Mouse (Mus musculus) CH12.LX (cell line): ENCODE measurements around the gene Mfap2. TPM values are rescaled to one million over a fixed set of nuclear protein-coding genes. Genes with fewer than 3 reads are reported as not detected.

Experiments
- DNase-seq: peaks from one replicate; pipeline ENCODE4 v3.0.0-alpha.2; 2013; ENCODE audit errors: extremely low read depth
- H3K27ac ChIP-seq: 2 replicates; pipeline ENCODE4 v1.5.1; 2012; ENCODE audit warnings: low read depth, mild to moderate bottlenecking, control low read depth, moderate library complexity; ENCODE audit not compliant: insufficient read depth
- H3K27me3 ChIP-seq: replicated peaks from 2 replicates; pipeline ENCODE3; 2012; ENCODE audit warnings: inconsistent platforms
- H3K36me3 ChIP-seq, 2 experiments: replicated peaks in 1 of 2; 2 replicates each; pipeline versions ENCODE3 to v1.6.1; 2012; ENCODE audit warnings: inconsistent platforms in 1 of 2, low read length in 1 of 2, mild to moderate bottlenecking in 1 of 2, mixed read lengths in 1 of 2, moderate library complexity in 1 of 2; ENCODE audit not compliant: control insufficient read depth in 1 of 2, insufficient read depth in 1 of 2
- H3K4me1 ChIP-seq, 2 experiments: 2 replicates each; pipeline ENCODE4 v1.6.1; 2012; ENCODE audit warnings: inconsistent platforms in 1 of 2, moderate library complexity in 1 of 2; ENCODE audit not compliant: insufficient read depth in 2 of 2, control insufficient read depth in 1 of 2
- H3K4me2 ChIP-seq: 2 replicates; pipeline ENCODE4 v1.6.1; 2012; ENCODE audit warnings: low read depth, mild to moderate bottlenecking, control low read depth; ENCODE audit not compliant: poor library complexity, insufficient read depth, severe bottlenecking
- H3K4me3 ChIP-seq, 3 experiments: fragments of 150-350 bp in 1 of 3; sonication (generic) in 1 of 3; replicated peaks in 1 of 3; 2 replicates each; pipeline versions ENCODE3 to v1.5.1; 2011 to 2012; ENCODE audit warnings: low read depth in 2 of 3, low read length in 2 of 3, mild to moderate bottlenecking in 2 of 3, moderate library complexity in 2 of 3, control low read depth in 1 of 3, improper control_type of control experiment in 1 of 3, inconsistent platforms in 1 of 3, mixed read lengths in 1 of 3; ENCODE audit not compliant: poor library complexity in 1 of 3
- H3K79me2 ChIP-seq: replicated peaks from 2 replicates; pipeline ENCODE4 v1.6.1; 2012; ENCODE audit warnings: mild to moderate bottlenecking, moderate library complexity; ENCODE audit not compliant: control insufficient read depth, poor library complexity, insufficient read depth, severe bottlenecking; ENCODE audit errors: extremely low read depth
- H3K9ac ChIP-seq: 2 replicates; pipeline ENCODE4 v1.6.1; 2012; ENCODE audit warnings: low read depth, mild to moderate bottlenecking, control low read depth, moderate library complexity; ENCODE audit not compliant: insufficient read depth
- H3K9me3 ChIP-seq: replicated peaks from 2 replicates; pipeline ENCODE3; 2012; ENCODE audit warnings: low read length, inconsistent platforms, mixed read lengths
- BHLHE40 ChIP-seq: IDR thresholded peaks from 2 replicates; pipeline ENCODE4 v1.6.1; 2011; ENCODE audit warnings: mild to moderate bottlenecking, low read depth, low read length, improper control_type of control experiment
- CTCF ChIP-seq, 2 experiments: IDR thresholded peaks in 1 of 2; conservative IDR thresholded peaks in 1 of 2; 2 replicates each; pipeline ENCODE4 v1.5.1; 2011 to 2012; ENCODE audit warnings: low read depth in 2 of 2, low read length in 2 of 2, improper control_type of control experiment in 1 of 2, inconsistent platforms in 1 of 2, mild to moderate bottlenecking in 1 of 2, moderate library complexity in 1 of 2
- E2F4 ChIP-seq: IDR thresholded peaks from 2 replicates; pipeline ENCODE4 v1.6.1; 2011; ENCODE audit warnings: low read depth, low read length, improper control_type of control experiment; ENCODE audit not compliant: insufficient replicate concordance
- IRF4 ChIP-seq: IDR thresholded peaks from 2 replicates; pipeline ENCODE4 v1.6.1; 2014; ENCODE audit warnings: low read depth, mild to moderate bottlenecking, inconsistent platforms, low read length, improper control_type of control experiment
- JUN ChIP-seq: IDR thresholded peaks from 2 replicates; pipeline ENCODE4 v1.6.1; 2011; ENCODE audit warnings: low read depth, mild to moderate bottlenecking, low read length, improper control_type of control experiment, moderate library complexity; ENCODE audit not compliant: insufficient read depth
- KAT2A ChIP-seq: IDR thresholded peaks from 2 replicates; pipeline ENCODE4 v1.6.1; 2012; ENCODE audit warnings: low read length, improper control_type of control experiment, inconsistent platforms; ENCODE audit not compliant: insufficient replicate concordance
- MAZ ChIP-seq: IDR thresholded peaks from 2 replicates; pipeline ENCODE4 v1.6.1; 2012; ENCODE audit warnings: low read depth, mild to moderate bottlenecking, inconsistent platforms, low read length, improper control_type of control experiment, moderate library complexity
- NELFE ChIP-seq: IDR thresholded peaks from 2 replicates; pipeline ENCODE4 v1.6.1; 2011; ENCODE audit warnings: low read depth, low read length, improper control_type of control experiment
- POLR2A ChIP-seq: IDR thresholded peaks from 2 replicates; pipeline ENCODE4 v1.6.1; 2011; ENCODE audit warnings: low read depth, mild to moderate bottlenecking, improper control_type of control experiment, low read length
- RCOR1 ChIP-seq: conservative IDR thresholded peaks from 2 replicates; pipeline ENCODE4 v1.6.1; 2012; ENCODE audit warnings: low read depth, mild to moderate bottlenecking, inconsistent platforms, low read length, improper control_type of control experiment
- SMC3 ChIP-seq: IDR thresholded peaks from 2 replicates; pipeline ENCODE4 v1.6.1; 2011; ENCODE audit warnings: low read depth, low read length, improper control_type of control experiment
- TBP ChIP-seq: conservative IDR thresholded peaks from 2 replicates; pipeline ENCODE4 v1.6.1; 2011; ENCODE audit warnings: low read depth, low read length, improper control_type of control experiment
- TCF12 ChIP-seq: IDR thresholded peaks from 2 replicates; pipeline ENCODE4 v1.6.1; 2014; ENCODE audit warnings: low read depth, mild to moderate bottlenecking, inconsistent platforms, low read length, improper control_type of control experiment
- USF1 ChIP-seq: IDR thresholded peaks from 2 replicates; pipeline ENCODE4 v1.6.1; 2014; ENCODE audit warnings: low read depth, mild to moderate bottlenecking, inconsistent platforms, low read length, improper control_type of control experiment
- USF2 ChIP-seq: conservative IDR thresholded peaks from 2 replicates; pipeline ENCODE4 v1.6.1; 2011; ENCODE audit warnings: low read depth, low read length, improper control_type of control experiment
- ZNF384 ChIP-seq: IDR thresholded peaks from 2 replicates; pipeline ENCODE4 v1.6.1; 2012; ENCODE audit warnings: low read depth, low read length, improper control_type of control experiment, inconsistent platforms
- dilution Hi-C: fragments of 300-500 bp; cut with MboI; formaldehyde crosslinking; loops from 2 replicates; pipeline ENCODE4 v1.14.3; 2020; ENCODE audit warnings: low sequenced_read_pairs; ENCODE audit not compliant: extremely low pct_unique_long_range_greater_than_20kb, extremely low pct_ligation_motif_present
- in situ Hi-C: fragments of 300-500 bp; cut with MboI; formaldehyde crosslinking; loops from 3 replicates; pipeline ENCODE4 v1.14.3; 2019; ENCODE audit warnings: low sequenced_read_pairs, low pct_ligation_motif_present, low pct_unique_long_range_greater_than_20kb, mixed read lengths
- polyA plus RNA-seq: library from polyadenylated mRNA; unstranded; fragments of >175 nt; gene quantifications from 2 replicates; pipeline ENCODE4 v1.2.1, GENCODE M21; 2012; ENCODE audit warnings: low read depth; ENCODE audit not compliant: insufficient read length
- total RNA-seq, 2 experiments: library from RNA; depleted of rRNA; stranded (reverse); fragments of 300-350 nt in 1 of 2; fragments of >200 nt in 1 of 2; gene quantifications; 2 replicates each; pipeline ENCODE4 v1.2.3; 2012 to 2014

Mfap2 gene
- total and polyA plus RNA-seq, 3 experiments = not detected

GRCm38 (mm10) chr4:141024992-141025391 lies 14.8 kb downstream of the Mfap2 start:
- Histone ChIP-seq H3K4me2 (no peak overlapping the region), H3K4me3 (no peak overlapping the region), H3K36me3 (peaks cover 7 to 85% of the 10 kb centered on the region in 2 experiments), H3K9me3 (no peaks in the 10 kb centered on the region), H3K9ac (no peak overlapping the region), H3K27me3 (no peaks in the 10 kb centered on the region), H3K27ac (no peak overlapping the region), H3K4me1 (no peaks in the 10 kb centered on the region), H3K79me2 (no peaks in the 10 kb centered on the region)
- in situ Hi-C loops = loop anchor here (5.0 kb wide), 1 partner anchor 53 kb away; no protein-coding TSS in a partner anchor
- no peak for DNase-seq
- dilution Hi-C loops = no loop called here
- TF ChIP-seq TCF12 (no peak), POLR2A (no peak), IRF4 (no peak), USF2 (no peak), NELFE (no peak), ZNF384 (no peak), JUN (no peak), CTCF (conservative IDR thresholded peaks at IDR 0.05 in 1 of 2, IDR thresholded peaks at IDR 0.05 in 1 of 2; ENCODE audit: low read depth in 2 of 2, low read length in 2 of 2) (no peak), SMC3 (no peak), BHLHE40 (no peak), RCOR1 (no peak), TBP (no peak), E2F4 (no peak), USF1 (no peak)

GRCm38 (mm10) chr4:141030541-141031206 lies 20.5 kb downstream of the Mfap2 start:
- Histone ChIP-seq H3K9me3 (no peaks in the 10 kb centered on the region), H3K27ac (no peak overlapping the region), H3K27me3 (no peaks in the 10 kb centered on the region), H3K4me2 (no peak overlapping the region), H3K79me2 (no peaks in the 10 kb centered on the region), H3K9ac (no peak overlapping the region), H3K4me1 (no peaks in the 10 kb centered on the region), H3K4me3 (no peak overlapping the region), H3K36me3 (peaks cover 7 to 85% of the 10 kb centered on the region in 2 experiments)
- dilution Hi-C loops (no loop called here), in situ Hi-C loops (no loop called here)
- TF ChIP-seq KAT2A = no peak
- TF ChIP-seq MAZ = no peak
- TF ChIP-seq E2F4 = no peak
- DNase-seq = no peak
